Mouse (Mus musculus): ENCODE measurements around the gene Olfr1173. TPM values are rescaled to one million over a fixed set of nuclear protein-coding genes. Genes with fewer than 3 reads are reported as not detected.

Gene Olfr1173
- not detected in 2 replicates for polyA plus RNA-seq (2014; fragmentation: Nextera tagmentation; extraction: Ambion mirVana)

DNA sequence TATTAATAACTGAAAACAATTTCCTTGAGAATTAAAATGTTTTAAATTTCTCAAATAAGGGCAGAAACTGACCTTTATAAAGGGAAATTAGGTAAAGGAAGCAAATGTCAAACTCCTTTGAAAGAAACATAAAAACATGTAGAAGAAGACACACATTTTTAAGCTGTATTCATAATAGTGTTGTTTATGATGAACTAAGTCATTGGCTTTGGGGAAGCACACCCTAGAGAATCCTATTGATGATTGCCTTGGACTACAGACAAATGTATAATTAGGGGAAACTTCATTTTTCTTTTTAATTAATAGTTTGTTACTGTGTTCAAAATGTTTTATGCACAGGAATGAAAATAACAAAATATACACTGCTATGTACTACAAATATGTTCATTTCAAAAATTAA is at the start of gene Olfr1173:
Olfr1173 (minus strand) TSS at position 101 of the 400 bp plus-strand sequence.
- H3K4me2 ChIP-seq (ENCODE audit: low read length) = no peak within 1 kb of the TSS
- no peak for ATAC-seq (ENCODE audit: insufficient number of reproducible peaks, insufficient read depth, low FRiP score, low read depth)
- H3K27ac ChIP-seq (replicated peaks in 1 of 2; ENCODE audit: control insufficient read depth in 1 of 2, insufficient read depth in 1 of 2, low read depth in 2 of 2, low read length in 2 of 2) = no peak within 1 kb of the TSS
- H3K9me3 ChIP-seq (ENCODE audit: control insufficient read depth, low read length) = no peaks in the 10 kb centered on the region
- no peaks in the 10 kb centered on the region for H3K36me3 ChIP-seq (ENCODE audit: control insufficient read depth, insufficient read depth, low read length)
- H3K27me3 ChIP-seq (ENCODE audit: control insufficient read depth, insufficient read depth, low read length) = no peaks in the 10 kb centered on the region
- H3K4me1 ChIP-seq (ENCODE audit: control insufficient read depth in 2 of 2, insufficient read depth in 2 of 2, low read length in 2 of 2) = no peaks in the 10 kb centered on the region
- H3K9ac ChIP-seq (ENCODE audit: low read length) = no peak within 1 kb of the TSS
- no peak within 1 kb of the TSS for H3K4me3 ChIP-seq (ENCODE audit: control insufficient read depth in 1 of 2, insufficient read depth in 1 of 2, low read depth in 1 of 2, low read length in 2 of 2)

DNA sequence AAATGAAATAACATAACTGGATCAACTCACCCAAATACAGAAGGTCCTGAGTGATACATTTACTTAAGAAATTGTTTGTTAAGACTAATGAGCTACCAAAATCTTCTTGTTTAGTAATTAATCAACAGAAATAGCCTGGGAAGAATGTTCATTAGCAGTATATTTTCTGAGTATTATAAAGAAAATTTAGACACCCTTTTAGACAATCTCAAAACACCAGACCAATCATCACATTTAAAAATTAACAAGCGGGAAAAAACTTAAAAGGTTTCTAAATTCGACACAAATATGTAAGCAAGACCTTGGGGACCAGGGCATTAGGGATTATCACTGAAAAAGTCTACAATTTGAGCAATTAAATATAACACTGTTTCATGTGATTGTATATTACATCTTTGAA is 47.4 kb upstream of the Olfr1173 start, which contains the start of gene Olfr1175-ps:
Olfr1175-ps (minus strand) TSS at position 101 of the 400 bp plus-strand sequence.
- no peak for ATAC-seq (ENCODE audit: insufficient number of reproducible peaks, insufficient read depth, low FRiP score, low read depth)
- H3K4me3 ChIP-seq (ENCODE audit: control insufficient read depth in 1 of 2, insufficient read depth in 1 of 2, low read depth in 1 of 2, low read length in 2 of 2) = no peak within 1 kb of the TSS
- H3K4me2 ChIP-seq (ENCODE audit: low read length) = no peak within 1 kb of the TSS
- H3K4me1 ChIP-seq (ENCODE audit: control insufficient read depth in 2 of 2, insufficient read depth in 2 of 2, low read length in 2 of 2) = no peaks in the 10 kb centered on the region
- no peaks in the 10 kb centered on the region for H3K9me3 ChIP-seq (ENCODE audit: control insufficient read depth, low read length)
- no peak within 1 kb of the TSS for H3K9ac ChIP-seq (ENCODE audit: low read length)
- 79% methylated on average over 2 of the region's 2 CpGs for WGBS
- no peak within 1 kb of the TSS for H3K27ac ChIP-seq (replicated peaks in 1 of 2; ENCODE audit: control insufficient read depth in 1 of 2, insufficient read depth in 1 of 2, low read depth in 2 of 2, low read length in 2 of 2)
- H3K36me3 ChIP-seq (ENCODE audit: control insufficient read depth, insufficient read depth, low read length) = no peaks in the 10 kb centered on the region
- no peaks in the 10 kb centered on the region for H3K27me3 ChIP-seq (ENCODE audit: control insufficient read depth, insufficient read depth, low read length)

DNA sequence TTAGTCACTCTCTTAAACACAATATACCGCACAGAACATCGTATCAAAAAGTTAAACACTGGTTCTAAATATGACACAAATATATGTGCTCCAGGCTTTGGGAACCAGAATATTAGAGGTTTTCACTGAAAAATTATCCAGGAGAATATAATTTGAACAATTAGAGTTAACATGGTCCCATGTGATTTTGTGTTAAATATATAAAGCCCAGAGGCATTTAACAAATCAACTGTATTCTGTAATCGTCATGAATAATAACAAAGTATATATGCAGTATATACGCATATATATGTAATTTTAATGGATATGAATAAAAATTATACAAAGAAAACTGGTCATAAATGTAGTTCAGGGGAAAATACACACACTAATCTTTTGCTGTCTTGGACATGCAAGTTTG is 35.4 kb upstream of the Olfr1173 start, which contains the start of gene Olfr1174-ps:
Olfr1174-ps (minus strand) TSS at position 101 of the 400 bp plus-strand sequence.
- no peak for ATAC-seq (ENCODE audit: insufficient number of reproducible peaks, insufficient read depth, low FRiP score, low read depth)
- no peaks in the 10 kb centered on the region for H3K9me3 ChIP-seq (ENCODE audit: control insufficient read depth, low read length)
- H3K27me3 ChIP-seq (ENCODE audit: control insufficient read depth, insufficient read depth, low read length) = no peaks in the 10 kb centered on the region
- 82% methylated on average over 4 of the region's 4 CpGs for WGBS
- H3K9ac ChIP-seq (ENCODE audit: low read length) = no peak within 1 kb of the TSS
- H3K4me3 ChIP-seq (ENCODE audit: control insufficient read depth in 1 of 2, insufficient read depth in 1 of 2, low read depth in 1 of 2, low read length in 2 of 2) = no peak within 1 kb of the TSS
- no peaks in the 10 kb centered on the region for H3K4me1 ChIP-seq (ENCODE audit: control insufficient read depth in 2 of 2, insufficient read depth in 2 of 2, low read length in 2 of 2)
- no peaks in the 10 kb centered on the region for H3K36me3 ChIP-seq (ENCODE audit: control insufficient read depth, insufficient read depth, low read length)
- H3K27ac ChIP-seq (replicated peaks in 1 of 2; ENCODE audit: control insufficient read depth in 1 of 2, insufficient read depth in 1 of 2, low read depth in 2 of 2, low read length in 2 of 2) = no peak within 1 kb of the TSS
- no peak within 1 kb of the TSS for H3K4me2 ChIP-seq (ENCODE audit: low read length)

DNA sequence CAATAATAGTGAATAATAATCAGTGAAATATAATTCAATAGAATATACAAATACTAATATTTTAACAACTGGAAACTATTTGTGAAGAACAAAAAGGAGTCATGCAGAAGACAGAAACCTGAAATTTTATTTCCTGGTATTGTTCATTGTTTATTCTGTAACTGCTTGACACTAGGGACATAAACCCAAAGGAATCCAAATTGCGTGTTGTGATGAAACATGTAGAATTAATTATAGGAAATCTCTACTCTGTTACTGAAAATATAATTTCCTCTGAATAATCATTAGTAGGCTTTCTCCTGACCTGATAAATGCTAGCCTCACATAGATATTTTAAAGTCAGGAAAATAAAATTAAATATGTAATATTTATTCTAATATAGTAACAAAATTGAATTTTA is 51.4 kb downstream of the Olfr1173 start, which contains the start of gene Olfr1170:
Olfr1170 (minus strand) TSS at position 101 of the 400 bp plus-strand sequence.
- no peak for ATAC-seq (ENCODE audit: insufficient number of reproducible peaks, insufficient read depth, low FRiP score, low read depth)
- no peaks in the 10 kb centered on the region for H3K36me3 ChIP-seq (ENCODE audit: control insufficient read depth, insufficient read depth, low read length)
- no peaks in the 10 kb centered on the region for H3K9me3 ChIP-seq (ENCODE audit: control insufficient read depth, low read length)
- no peaks in the 10 kb centered on the region for H3K27me3 ChIP-seq (ENCODE audit: control insufficient read depth, insufficient read depth, low read length)
- WGBS = 72% methylated on average over 1 of the region's 1 CpGs
- no peaks in the 10 kb centered on the region for H3K4me1 ChIP-seq (ENCODE audit: control insufficient read depth in 2 of 2, insufficient read depth in 2 of 2, low read length in 2 of 2)
- no peak within 1 kb of the TSS for H3K9ac ChIP-seq (ENCODE audit: low read length)
- no peak within 1 kb of the TSS for H3K27ac ChIP-seq (replicated peaks in 1 of 2; ENCODE audit: control insufficient read depth in 1 of 2, insufficient read depth in 1 of 2, low read depth in 2 of 2, low read length in 2 of 2)
- H3K4me3 ChIP-seq (ENCODE audit: control insufficient read depth in 1 of 2, insufficient read depth in 1 of 2, low read depth in 1 of 2, low read length in 2 of 2) = no peak within 1 kb of the TSS
- H3K4me2 ChIP-seq (ENCODE audit: low read length) = no peak within 1 kb of the TSS

Other genes starting within 250 kb of the Olfr1173 start
- not detected in 2 replicates for gene Olfr73, start 242.2 kb downstream of the Olfr1173 start, polyA plus RNA-seq (2014; fragmentation: Nextera tagmentation; extraction: Ambion mirVana)
- gene Olfr1162, start 228.7 kb downstream of the Olfr1173 start, polyA plus RNA-seq (2014; fragmentation: Nextera tagmentation; extraction: Ambion mirVana) = not detected in 2 replicates
- not detected in 2 replicates for gene Olfr1163, start 208.0 kb downstream of the Olfr1173 start, polyA plus RNA-seq (2014; fragmentation: Nextera tagmentation; extraction: Ambion mirVana)
- gene Olfr1164, start 185.9 kb downstream of the Olfr1173 start, polyA plus RNA-seq (2014; fragmentation: Nextera tagmentation; extraction: Ambion mirVana) = not detected in 2 replicates
- gene Olfr1166, start 151.6 kb downstream of the Olfr1173 start, polyA plus RNA-seq (2014; fragmentation: Nextera tagmentation; extraction: Ambion mirVana) = not detected in 2 replicates
- gene Olfr1167, start 124.7 kb downstream of the Olfr1173 start, polyA plus RNA-seq (2014; fragmentation: Nextera tagmentation; extraction: Ambion mirVana) = not detected in 2 replicates
- not detected in 2 replicates for gene Olfr1168, start 98.0 kb downstream of the Olfr1173 start, polyA plus RNA-seq (2014; fragmentation: Nextera tagmentation; extraction: Ambion mirVana)
- gene Olfr1170, start 51.5 kb downstream of the Olfr1173 start, polyA plus RNA-seq (2014; fragmentation: Nextera tagmentation; extraction: Ambion mirVana) = not detected in 2 replicates
- gene Olfr1174-ps, start 35.3 kb upstream of the Olfr1173 start, polyA plus RNA-seq (2014; fragmentation: Nextera tagmentation; extraction: Ambion mirVana) = not detected in 2 replicates
- not detected in 2 replicates for gene Olfr1175-ps, start 47.3 kb upstream of the Olfr1173 start, polyA plus RNA-seq (2014; fragmentation: Nextera tagmentation; extraction: Ambion mirVana)
- not detected in 2 replicates for gene Olfr1176, start 56.8 kb upstream of the Olfr1173 start, polyA plus RNA-seq (2014; fragmentation: Nextera tagmentation; extraction: Ambion mirVana)
- not detected in 2 replicates for gene Olfr1177-ps, start 66.6 kb upstream of the Olfr1173 start, polyA plus RNA-seq (2014; fragmentation: Nextera tagmentation; extraction: Ambion mirVana)
- gene Olfr1178, start 107.2 kb upstream of the Olfr1173 start, polyA plus RNA-seq (2014; fragmentation: Nextera tagmentation; extraction: Ambion mirVana) = not detected in 2 replicates
- not detected in 2 replicates for gene Olfr1179, start 126.6 kb upstream of the Olfr1173 start, polyA plus RNA-seq (2014; fragmentation: Nextera tagmentation; extraction: Ambion mirVana)
- gene Olfr1180, start 139.3 kb upstream of the Olfr1173 start, polyA plus RNA-seq (2014; fragmentation: Nextera tagmentation; extraction: Ambion mirVana) = not detected in 2 replicates
- gene Olfr1181, start 146.3 kb upstream of the Olfr1173 start, polyA plus RNA-seq (2014; fragmentation: Nextera tagmentation; extraction: Ambion mirVana) = not detected in 2 replicates
- gene Gm13757, start 169.3 kb upstream of the Olfr1173 start, polyA plus RNA-seq (2014; fragmentation: Nextera tagmentation; extraction: Ambion mirVana) = not detected in 2 replicates
- gene Olfr1183, start 175.0 kb upstream of the Olfr1173 start, polyA plus RNA-seq (2014; fragmentation: Nextera tagmentation; extraction: Ambion mirVana) = not detected in 2 replicates
- not detected in 2 replicates for gene Olfr1184, start 203.7 kb upstream of the Olfr1173 start, polyA plus RNA-seq (2014; fragmentation: Nextera tagmentation; extraction: Ambion mirVana)
- not detected in 2 replicates for gene Olfr1185-ps1, start 213.4 kb upstream of the Olfr1173 start, polyA plus RNA-seq (2014; fragmentation: Nextera tagmentation; extraction: Ambion mirVana)
- not detected in 2 replicates for gene Olfr1186, start 238.7 kb upstream of the Olfr1173 start, polyA plus RNA-seq (2014; fragmentation: Nextera tagmentation; extraction: Ambion mirVana)

Data from heart, embryonic 14.5 days (tissue).